Mouse (Mus musculus): ENCODE data around the gene Patl2. TPM values are rescaled to one million over a fixed set of nuclear protein-coding genes. Genes with fewer than 3 reads are reported as not detected.
"Not testable (repeated sequence)": the region's sequence is repeated elsewhere in the genome, so short reads cannot be mapped to it uniquely, and the experiment has no call there.

Gene Patl2
- polyA plus RNA-seq, 1 experiment from 2014 or later: not detected

DNA sequence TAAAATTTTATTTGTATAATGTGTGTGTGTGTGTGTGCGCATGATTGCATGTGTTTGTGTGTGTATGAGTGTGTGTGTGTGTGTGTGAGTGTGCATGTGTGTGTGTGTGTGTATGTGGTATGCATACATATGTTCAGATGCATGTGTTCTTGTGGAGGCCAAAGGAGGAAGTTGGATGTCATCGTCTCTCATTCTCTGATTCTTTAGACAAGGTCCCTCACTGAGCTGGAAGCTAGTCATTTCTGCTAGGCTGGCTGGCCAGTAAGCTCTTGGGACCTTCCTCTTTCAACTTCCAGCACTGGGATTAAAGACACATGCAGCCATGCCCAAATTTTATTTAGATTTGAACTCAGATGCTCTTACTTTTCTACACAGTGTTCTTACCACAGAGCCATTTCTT, 53.9 kb downstream of the Patl2 start:
- Histone ChIP-seq H3K4me3 (no peak overlapping the region), H3K4me2 (no peak overlapping the region), H3K27me3 (0 out of 2 replicates have a peak, but pooled peaks cover 3% of the 10 kb centered on the region), H3K27ac (no peak overlapping the region), H3K4me1 (replicated peaks) (no peaks in the 10 kb centered on the region; the same call in 1 of the 2 replicates), H3K9me3 (no peaks in the 10 kb centered on the region), H3K36me3 (no peaks in the 10 kb centered on the region), H3K9ac (no peak overlapping the region)
- 92% methylated on average over 2 of the region's 2 CpGs for WGBS
- ATAC-seq (ENCODE audit: low FRiP score): no peak

DNA sequence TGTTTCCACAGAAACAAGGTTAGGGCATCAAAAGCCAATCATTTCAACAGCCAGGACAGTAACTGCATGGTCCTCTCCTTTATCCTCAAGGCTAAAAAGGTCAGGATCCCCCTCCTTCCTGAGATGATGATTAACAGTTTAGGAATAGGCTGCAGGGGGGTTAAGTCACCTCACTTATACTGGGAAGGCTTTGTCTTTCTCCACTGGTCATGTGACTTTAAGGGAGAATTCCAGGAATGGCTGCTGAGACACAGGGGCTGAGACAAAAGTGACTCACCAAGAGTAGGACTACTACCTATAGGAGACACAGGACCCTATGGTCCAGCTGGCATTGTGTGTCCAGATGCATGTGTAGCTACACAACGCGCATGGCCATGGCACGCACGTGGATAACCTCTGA, 58.4 kb downstream of the Patl2 start:
- no peak overlapping the region for H3K27ac ChIP-seq
- no peaks in the 10 kb centered on the region for H3K36me3 ChIP-seq
- no peak overlapping the region for H3K4me3 ChIP-seq
- H3K4me2 ChIP-seq: no peak overlapping the region
- H3K9ac ChIP-seq: no peak overlapping the region
- H3K9me3 ChIP-seq: no peaks in the 10 kb centered on the region
- no peaks in the 10 kb centered on the region; the same call in 1 of the 2 replicates for H3K4me1 ChIP-seq (replicated peaks)
- ATAC-seq (ENCODE audit: low FRiP score): no peak
- no peaks in the 10 kb centered on the region for H3K27me3 ChIP-seq
- WGBS: 92% methylated on average over 4 of the region's 4 CpGs

DNA sequence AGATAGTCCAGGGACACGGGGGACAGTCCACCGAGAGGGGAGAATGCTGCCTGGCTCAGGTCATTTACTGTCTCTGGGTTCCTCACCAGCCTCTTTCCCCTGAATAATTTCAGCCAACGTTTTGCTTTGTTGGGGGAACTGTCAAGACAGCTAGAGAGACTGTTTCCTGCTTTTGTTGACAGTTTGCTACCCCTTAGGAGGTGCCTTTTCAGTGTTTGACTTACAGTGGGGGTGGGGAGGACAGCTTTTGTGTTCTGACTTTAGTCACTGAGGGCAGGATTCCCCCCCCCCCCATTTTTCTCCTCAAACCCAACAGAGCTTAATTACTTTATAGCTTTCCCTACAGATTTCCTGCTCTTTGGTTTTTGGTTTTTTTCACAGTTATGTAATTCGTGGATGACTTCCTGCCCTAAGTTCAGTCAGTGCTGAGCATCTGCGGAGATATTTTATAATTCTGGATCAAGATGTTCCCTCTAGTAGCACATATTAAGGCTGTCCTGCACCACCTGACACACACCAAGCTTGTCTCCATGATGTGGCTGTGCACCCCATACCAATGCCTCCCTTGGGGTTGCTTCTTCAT, 59.1 kb downstream of the Patl2 start:
- no peaks in the 10 kb centered on the region for H3K9me3 ChIP-seq
- ATAC-seq (ENCODE audit: low FRiP score): no peak
- no peak overlapping the region for H3K9ac ChIP-seq
- no peaks in the 10 kb centered on the region for H3K36me3 ChIP-seq
- H3K4me2 ChIP-seq: no peak overlapping the region
- no peak overlapping the region for H3K27ac ChIP-seq
- H3K27me3 ChIP-seq: no peaks in the 10 kb centered on the region
- WGBS: 42% methylated on average over 5 of the region's 5 CpGs
- no peaks in the 10 kb centered on the region; the same call in 1 of the 2 replicates for H3K4me1 ChIP-seq (replicated peaks)
- no peak overlapping the region for H3K4me3 ChIP-seq

DNA sequence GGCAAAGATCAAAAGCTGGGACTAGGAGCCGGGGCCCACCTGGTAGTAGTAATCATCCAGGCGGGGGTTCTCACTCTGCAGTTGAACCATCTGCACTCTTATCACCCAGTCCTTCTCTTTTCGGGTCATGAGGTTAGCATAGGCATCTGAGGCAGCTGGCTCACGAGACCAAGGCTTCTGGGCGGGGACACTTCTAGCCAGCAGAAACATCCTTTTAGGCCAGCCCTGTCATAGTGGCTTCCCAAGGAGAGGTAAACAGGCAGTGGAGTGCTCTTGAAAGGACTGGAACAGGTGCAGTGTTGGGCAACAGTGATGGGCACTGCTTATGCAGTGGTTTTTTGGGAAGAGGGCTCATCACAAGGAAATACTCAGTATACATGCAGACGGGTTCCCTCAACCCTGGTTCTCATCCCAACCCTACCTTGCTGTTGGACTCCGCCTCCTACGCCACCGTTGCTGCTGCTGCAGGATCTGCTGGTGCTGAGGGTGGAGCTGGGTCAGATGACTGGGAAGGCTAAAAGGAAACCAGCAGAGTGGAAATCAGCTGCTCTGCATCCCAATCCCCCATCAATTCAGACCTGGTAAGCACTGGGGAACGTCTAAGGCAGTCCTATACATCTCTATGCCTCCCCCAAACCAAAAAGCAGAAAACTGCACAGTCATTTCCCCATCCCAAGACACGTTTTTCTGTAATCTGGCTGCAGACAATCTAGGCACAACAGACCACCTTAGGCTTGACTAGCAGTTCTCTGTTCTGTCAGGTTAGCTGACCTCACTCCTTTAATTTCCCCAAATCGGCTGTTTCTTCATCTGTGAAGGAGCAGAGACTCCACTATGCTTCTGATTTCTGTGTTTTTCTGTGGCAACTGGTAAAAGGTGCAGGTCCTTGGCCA, 60.1 kb downstream of the Patl2 start:
- 59% methylated on average over 12 of the region's 12 CpGs for WGBS
- Histone ChIP-seq H3K9me3 (no peaks in the 10 kb centered on the region), H3K27me3 (no peaks in the 10 kb centered on the region), H3K4me2 (no peak overlapping the region), H3K9ac (no peak overlapping the region), H3K36me3 (no peaks in the 10 kb centered on the region), H3K4me3 (no peak overlapping the region), H3K27ac (no peak overlapping the region), H3K4me1 (replicated peaks) (no peaks in the 10 kb centered on the region; the same call in 1 of the 2 replicates)
- no peak for ATAC-seq (ENCODE audit: low FRiP score)

DNA sequence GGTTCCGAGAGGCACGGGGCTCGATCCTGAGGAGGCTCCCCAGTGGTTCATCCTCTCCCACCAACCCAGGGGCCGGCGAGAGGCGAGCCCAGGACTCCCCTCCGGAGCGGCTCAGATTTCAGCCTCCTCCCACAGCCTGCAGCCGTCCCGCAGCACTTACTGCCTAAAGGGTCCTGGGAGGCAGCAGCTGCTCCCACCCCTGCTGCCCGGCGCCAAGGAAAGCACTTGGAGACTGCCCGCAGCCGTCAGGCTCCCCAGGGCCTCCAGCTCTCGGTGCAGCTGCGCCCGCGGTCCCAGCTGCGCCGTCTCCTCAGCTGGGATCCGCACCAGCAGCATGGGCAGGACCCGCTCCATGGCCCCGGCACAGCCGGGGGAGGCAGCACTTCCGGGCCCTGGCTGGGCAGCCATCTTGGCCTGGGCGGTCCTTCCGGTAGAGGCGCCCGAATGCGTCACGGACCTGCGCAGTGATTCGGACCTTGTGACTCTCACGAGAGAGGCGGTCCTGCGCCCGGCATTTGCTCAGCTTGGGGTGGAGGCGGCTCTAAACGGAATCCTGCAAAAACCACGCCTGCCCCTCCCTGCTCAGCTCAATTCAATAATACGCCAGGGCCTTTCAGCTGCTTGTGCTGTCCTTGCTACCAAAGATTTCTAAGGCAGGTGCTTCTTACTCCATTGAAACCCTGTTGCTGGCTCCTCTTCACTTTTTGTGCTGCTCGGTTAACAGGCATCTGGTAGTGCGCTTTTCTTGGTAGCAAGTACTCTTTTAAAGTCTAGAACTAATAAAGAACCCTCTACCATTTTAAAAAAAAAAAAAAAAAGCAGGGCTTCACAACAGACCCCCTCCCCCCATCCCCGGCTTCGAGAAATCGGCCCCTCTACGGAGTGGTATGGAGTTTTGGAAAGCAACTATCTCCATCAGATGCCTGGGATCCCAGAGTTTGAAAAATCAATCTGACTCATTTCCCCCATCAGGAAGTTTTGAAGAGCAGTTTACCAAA, 67.7 kb downstream of the Patl2 start, which contains the start of gene Spg11:
Gene Spg11, minus strand, starts transcription at position 426 of the 998 bp plus-strand sequence.
- WGBS: 1% methylated on average over 47 of the region's 47 CpGs
- Histone ChIP-seq H3K9ac (peak within 1 kb of the TSS; percentile 96), H3K9me3 (no peaks in the 10 kb centered on the region), H3K4me1 (replicated peaks) (peaks cover 13% of the 10 kb centered on the region), H3K27me3 (no peaks in the 10 kb centered on the region), H3K36me3 (peaks cover 11% of the 10 kb centered on the region), H3K4me3 (peak within 1 kb of the TSS; percentile 84), H3K4me2 (peak within 1 kb of the TSS; percentile 66), H3K27ac (peak within 1 kb of the TSS; percentile 98)
- ATAC-seq (ENCODE audit: low FRiP score): peak; percentile 100

DNA sequence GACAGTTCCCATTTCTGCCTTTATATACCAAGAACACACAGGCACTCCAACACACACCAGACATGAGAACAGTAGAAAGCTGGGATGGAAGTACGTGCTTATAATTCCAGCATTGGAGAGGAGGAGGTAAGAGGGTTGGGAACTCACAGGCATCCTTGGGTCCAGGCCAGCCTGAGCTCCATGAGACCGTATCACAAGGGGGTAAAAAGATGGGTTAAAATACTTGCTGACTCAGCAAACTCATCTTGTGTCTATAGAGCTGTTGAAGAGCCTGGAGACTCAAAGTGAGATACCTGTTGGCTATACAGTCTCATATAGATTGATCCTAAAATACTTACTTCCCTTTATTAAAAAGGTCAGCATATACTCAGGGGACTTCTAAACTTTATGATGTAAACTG, 69.1 kb downstream of the Patl2 start:
- H3K36me3 ChIP-seq: peaks cover 16% of the 10 kb centered on the region
- H3K27me3 ChIP-seq: no peaks in the 10 kb centered on the region
- 0 out of 2 replicates have a peak overlapping the region, but pooled peaks have one; percentile 96 for H3K9ac ChIP-seq
- no peak for ATAC-seq (ENCODE audit: low FRiP score)
- H3K27ac ChIP-seq: no peak overlapping the region
- H3K4me3 ChIP-seq: no peak overlapping the region; the same call in 1 of the 2 replicates
- H3K9me3 ChIP-seq: no peaks in the 10 kb centered on the region
- 96% methylated on average over 2 of the region's 2 CpGs for WGBS
- peak overlapping the region; percentile 66 for H3K4me2 ChIP-seq
- peaks cover 13% of the 10 kb centered on the region for H3K4me1 ChIP-seq (replicated peaks)

DNA sequence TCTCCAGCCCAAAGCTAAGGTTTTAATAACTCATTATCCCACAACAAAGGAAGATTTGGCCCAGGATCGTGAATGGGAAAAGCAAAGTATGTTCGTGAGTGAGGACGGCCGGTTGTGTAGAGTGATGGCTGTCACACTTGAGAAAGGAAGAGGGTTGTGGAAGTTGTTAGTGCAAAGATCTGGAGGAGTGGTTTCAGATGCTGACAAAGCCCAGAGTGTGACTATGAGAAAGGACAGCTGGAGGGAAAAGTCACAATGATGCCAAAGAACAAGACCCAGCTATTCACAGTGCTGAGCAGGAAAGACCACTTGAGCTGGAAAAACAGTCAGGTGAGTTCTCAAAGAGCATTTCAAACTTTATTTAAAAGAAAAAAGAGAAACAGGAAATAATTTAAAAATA, 76.3 kb downstream of the Patl2 start:
- Histone ChIP-seq H3K9me3 (no peaks in the 10 kb centered on the region), H3K4me2 (no peak overlapping the region), H3K27me3 (no peaks in the 10 kb centered on the region), H3K9ac (no peak overlapping the region), H3K4me1 (replicated peaks) (no peaks in the 10 kb centered on the region), H3K4me3 (no peak overlapping the region), H3K27ac (no peak overlapping the region), H3K36me3 (peaks cover 69% of the 10 kb centered on the region)
- no peak for ATAC-seq (ENCODE audit: low FRiP score)
- WGBS: 91% methylated on average over 4 of the region's 4 CpGs

DNA sequence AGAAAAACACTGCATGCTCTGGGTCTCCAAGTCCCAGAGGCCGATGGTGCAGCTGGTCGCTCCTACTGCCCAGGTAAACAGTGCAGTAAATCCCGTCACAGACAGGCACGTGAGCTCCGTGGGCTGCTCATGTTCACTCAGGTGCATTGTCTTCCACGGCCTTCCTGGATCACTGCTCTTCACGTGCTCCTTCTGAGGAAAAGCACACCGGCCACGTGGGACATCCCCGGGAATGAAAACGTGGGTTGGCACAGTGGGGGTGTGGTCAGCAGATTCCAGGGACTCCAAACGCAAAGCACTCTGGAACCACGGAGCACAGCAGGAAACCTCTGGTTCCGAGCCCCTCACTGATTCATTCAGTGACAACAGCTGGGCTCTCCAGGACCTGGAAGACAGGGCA, 77.9 kb downstream of the Patl2 start:
- Histone ChIP-seq H3K27me3 (no peaks in the 10 kb centered on the region), H3K4me3 (no peak overlapping the region), H3K9me3 (no peaks in the 10 kb centered on the region), H3K27ac (no peak overlapping the region), H3K36me3 (peaks cover 69% of the 10 kb centered on the region), H3K9ac (no peak overlapping the region), H3K4me1 (replicated peaks) (no peaks in the 10 kb centered on the region), H3K4me2 (no peak overlapping the region)
- WGBS: 86% methylated on average over 14 of the region's 14 CpGs
- ATAC-seq (ENCODE audit: low FRiP score): no peak

DNA sequence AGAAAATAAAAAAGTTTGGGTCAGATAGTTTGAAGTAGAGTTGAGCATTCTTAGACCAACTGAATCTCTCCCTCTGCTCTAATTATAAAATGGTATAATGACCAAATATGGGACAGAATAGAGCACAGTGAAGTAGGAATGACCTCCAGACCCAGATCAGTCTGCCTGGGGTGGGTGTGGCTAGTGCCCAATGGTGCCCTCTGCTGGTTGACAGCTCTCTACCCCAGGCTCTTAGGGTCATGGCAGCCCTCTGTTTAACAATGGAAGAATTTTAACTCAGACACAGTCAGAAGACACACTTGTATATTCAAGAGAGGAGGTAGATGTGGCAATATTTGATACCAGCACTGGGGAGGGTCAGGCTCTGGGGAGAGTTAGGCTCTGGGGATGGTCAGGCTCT, 83.9 kb downstream of the Patl2 start:
- Histone ChIP-seq H3K36me3 (peaks cover 79% of the 10 kb centered on the region), H3K4me2 (no peak overlapping the region), H3K4me3 (no peak overlapping the region), H3K9me3 (no peaks in the 10 kb centered on the region), H3K27ac (no peak overlapping the region), H3K9ac (no peak overlapping the region), H3K27me3 (no peaks in the 10 kb centered on the region), H3K4me1 (replicated peaks) (no peaks in the 10 kb centered on the region)
- ATAC-seq (ENCODE audit: low FRiP score): no peak

DNA sequence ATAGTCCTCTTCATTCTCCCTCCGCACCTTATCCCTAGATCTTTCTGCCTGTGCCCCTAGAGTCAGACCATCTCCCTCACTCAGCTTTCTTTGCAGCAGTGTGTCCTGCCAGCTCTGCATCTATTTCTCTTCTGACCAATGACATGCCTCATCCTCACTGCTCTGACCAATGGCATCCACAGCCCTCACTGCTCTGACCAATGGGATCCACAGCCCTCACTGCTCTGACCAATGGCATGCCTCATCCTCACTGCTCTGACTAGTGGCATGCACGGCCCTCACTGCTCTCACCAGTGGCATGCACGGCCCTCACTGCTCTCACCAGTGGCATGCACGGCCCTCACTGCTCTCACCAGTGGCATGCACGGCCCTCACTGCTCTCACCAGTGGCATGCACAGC, 88.3 kb downstream of the Patl2 start:
- not testable (repeated sequence) for H3K27ac ChIP-seq; H3K4me2 ChIP-seq; H3K27me3 ChIP-seq; H3K4me3 ChIP-seq; H3K9me3 ChIP-seq; ATAC-seq (ENCODE audit: low FRiP score); H3K4me1 ChIP-seq (replicated peaks); H3K9ac ChIP-seq
- peaks cover 93% of the 10 kb centered on the region for H3K36me3 ChIP-seq
- 84% methylated on average over 5 of the region's 5 CpGs for WGBS

DNA sequence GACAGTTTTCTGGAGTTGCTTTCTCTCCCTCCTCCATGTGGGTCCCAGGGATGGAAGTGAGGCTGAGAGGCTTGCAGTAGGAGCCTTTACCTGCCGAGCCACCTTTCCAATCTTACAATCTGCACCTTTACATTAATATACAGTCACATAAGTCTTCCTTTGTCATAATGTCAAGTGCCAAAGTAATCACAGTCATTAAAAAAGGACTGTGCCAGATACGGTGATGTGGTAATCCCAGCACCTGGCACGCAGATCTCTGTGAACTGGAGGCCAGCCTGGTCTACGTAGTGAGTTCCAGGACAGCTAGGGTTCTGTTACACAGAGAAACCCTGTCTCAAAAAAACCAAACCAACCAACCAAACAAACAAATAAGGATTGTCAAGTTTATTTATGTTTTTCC, 92.1 kb downstream of the Patl2 start:
- Histone ChIP-seq H3K36me3 (peaks cover 95% of the 10 kb centered on the region), H3K9me3 (no peaks in the 10 kb centered on the region), H3K4me3 (no peak overlapping the region), H3K4me1 (replicated peaks) (no peaks in the 10 kb centered on the region), H3K27me3 (no peaks in the 10 kb centered on the region), H3K27ac (no peak overlapping the region), H3K4me2 (no peak overlapping the region), H3K9ac (no peak overlapping the region)
- 94% methylated on average over 4 of the region's 4 CpGs for WGBS
- ATAC-seq (ENCODE audit: low FRiP score): no peak

DNA sequence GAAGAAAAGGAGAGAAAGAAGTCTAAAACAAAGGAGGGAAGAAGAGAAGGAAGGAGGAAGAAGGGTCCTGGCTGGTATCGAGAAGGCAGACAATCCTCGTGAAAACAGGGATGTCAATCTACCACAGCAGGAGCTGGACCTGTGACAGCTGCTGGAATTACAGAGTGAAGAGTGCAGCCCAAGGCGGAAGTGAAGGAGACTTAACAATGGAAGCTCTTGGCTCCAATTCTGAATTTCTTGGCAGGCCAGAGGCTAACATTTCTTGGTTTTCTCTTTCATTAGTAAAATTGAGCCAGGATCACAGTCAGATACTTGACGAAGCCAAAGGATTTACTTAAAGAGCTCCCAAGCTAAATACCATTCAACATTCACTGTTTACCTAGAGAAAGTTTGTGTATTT, 99.5 kb downstream of the Patl2 start:
- Histone ChIP-seq H3K9ac (no peak overlapping the region), H3K9me3 (no peaks in the 10 kb centered on the region), H3K27me3 (no peaks in the 10 kb centered on the region), H3K4me3 (no peak overlapping the region), H3K4me2 (no peak overlapping the region), H3K4me1 (replicated peaks) (0 out of 2 replicates have a peak, but pooled peaks cover 3% of the 10 kb centered on the region), H3K36me3 (peaks cover 91% of the 10 kb centered on the region), H3K27ac (no peak overlapping the region)
- ATAC-seq (ENCODE audit: low FRiP score): no peak
- WGBS: 83% methylated on average over 4 of the region's 4 CpGs
